Comparison of ENCODE assay signal across 23 mouse cellular contexts in genomic region chr17:66438137-66438536, GRCm38 (mm10). TPM values are rescaled to one million over a fixed set of nuclear protein-coding genes. Genes with fewer than 3 reads are reported as not detected.
DNase-seq lines count a peak whose midpoint lies in the region; ATAC-seq lines count a peak whose summit lies in the region.
"Had no signal": no experiment of that assay in that cellular context is flagged by ENCODE, and none has a peak within 500 bp of the region (broad histone marks: within the 10 kb centered on the region; RNA-seq: fewer than 3 reads in every experiment).

No protein-coding gene starts in this region.

- WGBS in forebrain, embryonic 12.5 days = 76% methylated on average over 12 of the region's 12 CpGs
- 74% methylated on average over 12 of the region's 12 CpGs for WGBS in forebrain, embryonic 14.5 days
- WGBS in midbrain, embryonic 10.5 days = 77% methylated on average over 12 of the region's 12 CpGs
- WGBS in midbrain, embryonic 14.5 days = 64% methylated on average over 12 of the region's 12 CpGs

- no peaks in the 10 kb centered on the region for H3K27me3 ChIP-seq in forebrain, embryonic 12.5 days
- H3K27me3 ChIP-seq in forebrain, embryonic 14.5 days (replicated peaks; ENCODE audit: control insufficient read depth, insufficient read depth, low read length) = no peaks in the 10 kb centered on the region
- H3K27me3 ChIP-seq in midbrain, embryonic 10.5 days (ENCODE audit: low read depth, poor library complexity, severe bottlenecking) = no peaks in the 10 kb centered on the region
- no peaks in the 10 kb centered on the region for H3K27me3 ChIP-seq in midbrain, embryonic 14.5 days (ENCODE audit: control insufficient read depth, insufficient read depth, low read length)
- H3K27me3 ChIP-seq: heart, embryonic 13.5 days; limb, embryonic 12.5 days; neural tube, embryonic 15.5 days; Patski; stomach, embryonic 15.5 days had no signal

- no peak for ATAC-seq in forebrain, embryonic 12.5 days (ENCODE audit: low FRiP score)
- no peak for ATAC-seq in forebrain, embryonic 14.5 days
- ATAC-seq in midbrain, embryonic 14.5 days (ENCODE audit: low FRiP score, low TSS enrichment) = no peak
- ATAC-seq: liver, embryonic 12.5 days; Patski had no signal

- DNase-seq in forebrain, embryonic 14.5 days (ENCODE audit: low spot score) = no peak
- no peak for DNase-seq in midbrain, embryonic 10.5 days (ENCODE audit: low spot score)
- no peak for DNase-seq in midbrain, embryonic 14.5 days
- DNase-seq in brain, adult 2 months (ENCODE audit: low read depth, low spot score) = peak; percentile 78
- peak; percentile 46 to 54 for DNase-seq in cerebellum, postnatal 36 days
- DNase-seq in heart, adult 11 months = no peak
- DNase-seq in ovary, postnatal 14 days (ENCODE audit: low spot score) = no peak
- DNase-seq: adrenal gland, adult 8-10 months; gastrocnemius, postnatal 10 days; heart, adult 18-20 months; heart, postnatal 4 days; kidney, adult 9 months; kidney, postnatal 36 days; lung, adult 2 months; right cerebral cortex, postnatal 25 days; thymus, adult 2 months had no signal

- no peak overlapping the region for H3K4me2 ChIP-seq in forebrain, embryonic 12.5 days
- no peak overlapping the region for H3K4me2 ChIP-seq in forebrain, embryonic 14.5 days (ENCODE audit: low read length)
- no peak overlapping the region for H3K4me2 ChIP-seq in midbrain, embryonic 14.5 days (ENCODE audit: low read length)
- H3K4me2 ChIP-seq: heart, embryonic 13.5 days; liver, embryonic 12.5 days; neural tube, embryonic 15.5 days; stomach, embryonic 15.5 days had no signal

- peaks cover 67% of the 10 kb centered on the region for H3K4me1 ChIP-seq in forebrain, embryonic 12.5 days
- peaks cover 20% of the 10 kb centered on the region for H3K4me1 ChIP-seq in forebrain, embryonic 14.5 days (ENCODE audit: control insufficient read depth, insufficient read depth, low read length)
- peaks cover 92% of the 10 kb centered on the region for H3K4me1 ChIP-seq in midbrain, embryonic 10.5 days
- peaks cover 33% of the 10 kb centered on the region for H3K4me1 ChIP-seq in midbrain, embryonic 14.5 days (ENCODE audit: control insufficient read depth, insufficient read depth, low read length)
- H3K4me1 ChIP-seq: liver, embryonic 12.5 days; stomach, embryonic 15.5 days had no signal

- H3K9ac ChIP-seq in forebrain, embryonic 12.5 days = no peak overlapping the region
- H3K9ac ChIP-seq in forebrain, embryonic 14.5 days (ENCODE audit: low read length) = no peak overlapping the region
- H3K9ac ChIP-seq in midbrain, embryonic 14.5 days (replicated peaks; ENCODE audit: low read length) = no peak overlapping the region
- H3K9ac ChIP-seq: heart, embryonic 13.5 days; limb, embryonic 12.5 days; liver, embryonic 12.5 days; neural tube, embryonic 15.5 days; stomach, embryonic 15.5 days had no signal

- peak overlapping the region; percentile 27; the same call in 1 of the 2 replicates for H3K27ac ChIP-seq in forebrain, embryonic 12.5 days
- H3K27ac ChIP-seq in forebrain, embryonic 14.5 days (ENCODE audit: low read depth, low read length) = no peak overlapping the region
- H3K27ac ChIP-seq in midbrain, embryonic 10.5 days (replicated peaks) = peak overlapping the region; percentile 42
- H3K27ac ChIP-seq in midbrain, embryonic 14.5 days (replicated peaks; ENCODE audit: low read depth, low read length) = no peak overlapping the region
- H3K27ac ChIP-seq: heart, embryonic 13.5 days; limb, embryonic 12.5 days; liver, embryonic 12.5 days; neural tube, embryonic 15.5 days; stomach, embryonic 15.5 days had no signal

- peaks cover 25% of the 10 kb centered on the region for H3K36me3 ChIP-seq in forebrain, embryonic 12.5 days (replicated peaks)
- H3K36me3 ChIP-seq in forebrain, embryonic 14.5 days (ENCODE audit: control insufficient read depth, insufficient read depth, low read length) = peaks cover 18% of the 10 kb centered on the region
- H3K36me3 ChIP-seq in midbrain, embryonic 10.5 days = peaks cover 53% of the 10 kb centered on the region
- H3K36me3 ChIP-seq in midbrain, embryonic 14.5 days (ENCODE audit: control insufficient read depth, insufficient read depth, low read length) = peaks cover 21% of the 10 kb centered on the region
- H3K36me3 ChIP-seq: liver, embryonic 12.5 days had no signal

- no peaks in the 10 kb centered on the region for H3K9me3 ChIP-seq in forebrain, embryonic 12.5 days
- H3K9me3 ChIP-seq in forebrain, embryonic 14.5 days (replicated peaks; ENCODE audit: control insufficient read depth, low read length) = no peaks in the 10 kb centered on the region
- H3K9me3 ChIP-seq in midbrain, embryonic 10.5 days (replicated peaks) = no peaks in the 10 kb centered on the region
- no peaks in the 10 kb centered on the region for H3K9me3 ChIP-seq in midbrain, embryonic 14.5 days (ENCODE audit: control insufficient read depth, low read length)
- H3K9me3 ChIP-seq: heart, embryonic 13.5 days; limb, embryonic 12.5 days; liver, embryonic 12.5 days; neural tube, embryonic 15.5 days; stomach, embryonic 15.5 days had no signal

- no peak overlapping the region for H3K4me3 ChIP-seq in forebrain, embryonic 12.5 days (replicated peaks)
- H3K4me3 ChIP-seq in forebrain, embryonic 14.5 days (ENCODE audit: low read depth, low read length) = no peak overlapping the region
- H3K4me3 ChIP-seq in midbrain, embryonic 10.5 days = peak overlapping the region; percentile 16; the same call in 1 of the 2 replicates
- H3K4me3 ChIP-seq in midbrain, embryonic 14.5 days (replicated peaks; ENCODE audit: low read depth, low read length) = no peak overlapping the region
- H3K4me3 ChIP-seq: heart, embryonic 13.5 days; limb, embryonic 12.5 days; liver, embryonic 12.5 days; neural tube, embryonic 15.5 days; stomach, embryonic 15.5 days had no signal

RNA-seq across cellular contexts. Expression of gene Mtcl1, which starts 11.4 kb away (rescaled TPM):
- 43.0 and 49.3 TPM in 2 replicates for polyA plus RNA-seq in forebrain, embryonic 12.5 days (2016; fragmentation: Nextera tagmentation; extraction: Ambion mirVana)
- polyA plus RNA-seq in forebrain, embryonic 14.5 days (2014; fragmentation: Nextera tagmentation; extraction: Ambion mirVana) = 17.5 and 24.5 TPM in 2 replicates
- polyA plus RNA-seq in midbrain, embryonic 10.5 days (2016; fragmentation: Nextera tagmentation; extraction: Ambion mirVana) = 45.9 and 65.2 TPM in 2 replicates
- 26.7 and 36.0 TPM in 2 replicates for polyA plus RNA-seq in midbrain, embryonic 14.5 days (2014; fragmentation: Nextera tagmentation; extraction: Ambion mirVana)

Comparison
In these comparisons a context has a peak if more than half of its experiments do, and no peak if none do; other contexts are left out.
1. H3K27ac ChIP-seq: peak in forebrain, embryonic 12.5 days (single experiment) and midbrain, embryonic 10.5 days (single experiment); none in forebrain, embryonic 14.5 days (single experiment) and midbrain, embryonic 14.5 days (single experiment).
2. DNase-seq: peak in brain, adult 2 months (single experiment) and cerebellum, postnatal 36 days (2 of 2); none in forebrain, embryonic 14.5 days (single experiment), midbrain, embryonic 10.5 days (single experiment), midbrain, embryonic 14.5 days (single experiment), heart, adult 11 months (single experiment) and ovary, postnatal 14 days (single experiment).